Mouse (Mus musculus) midbrain, embryonic 12.5 days (tissue): ENCODE measurements around the gene Epha1. TPM values are rescaled to one million over a fixed set of nuclear protein-coding genes. Genes with fewer than 3 reads are reported as not detected.

Experiments used
- ATAC-seq: fragments of 200-750 bp; cut with Nextera tagmentation; 2 replicates; pipeline ENCODE4 v1.8.0; 2017; ENCODE audit warnings: low read depth, moderate TSS enrichment, moderate library complexity; ENCODE audit not compliant: low FRiP score
- H3K27ac ChIP-seq: fragments of 300-500 bp; sonication (generic); replicated peaks from 2 replicates; pipeline ENCODE4 v1.5.1; 2016; ENCODE audit warnings: mild to moderate bottlenecking
- H3K27me3 ChIP-seq: fragments of 300-500 bp; sonication (generic); 2 replicates; pipeline ENCODE4 v1.6.1; 2016; ENCODE audit warnings: mild to moderate bottlenecking
- H3K36me3 ChIP-seq: fragments of 300-500 bp; sonication (generic); 2 replicates; pipeline ENCODE4 v1.6.1; 2016
- H3K4me1 ChIP-seq: fragments of 300-500 bp; sonication (generic); 2 replicates; pipeline ENCODE4 v1.6.1; 2016
- H3K4me2 ChIP-seq: fragments of 300-500 bp; sonication (generic); replicated peaks from 2 replicates; pipeline ENCODE4 v1.6.1; 2016; ENCODE audit warnings: mild to moderate bottlenecking, moderate library complexity
- H3K4me3 ChIP-seq: fragments of 300-500 bp; sonication (generic); 2 replicates; pipeline ENCODE4 v1.5.1; 2016; ENCODE audit warnings: mild to moderate bottlenecking
- H3K9ac ChIP-seq: fragments of 300-500 bp; sonication (generic); replicated peaks from 2 replicates; pipeline ENCODE4 v1.6.1; 2016; ENCODE audit warnings: mild to moderate bottlenecking, moderate library complexity
- H3K9me3 ChIP-seq: fragments of 300-500 bp; sonication (generic); 2 replicates; pipeline ENCODE4 v1.6.1; 2016; ENCODE audit warnings: mild to moderate bottlenecking
- WGBS: fragments of 180-500 bp; shearing (Covaris S2); methylation state at CpG from one replicate; pipeline ENCODE4 v1.1.7; 2016; 5-methylcytosine and 5-hydroxymethylcytosine counted together
- polyA plus RNA-seq: library from polyadenylated mRNA; unstranded; fragments of >200 nt; fragmentation: Nextera tagmentation; extraction: Ambion mirVana; gene quantifications from 2 replicates; pipeline ENCODE4 v1.2.1, GENCODE M21; 2016

Epha1 gene
- polyA plus RNA-seq, 1 experiment from 2014 or later: 1.3 TPM

- WGBS: 10% methylated on average over 3 of the region's 3 CpGs
Measured at GRCm38 (mm10) chr6:42372001-42372400, 1.1 kb downstream of the Epha1 start.

GRCm38 (mm10) chr6:42370630-42371363 lies 2.3 kb downstream of the Epha1 start:
- 45% methylated on average over 4 of the region's 4 CpGs for WGBS
- H3K27ac ChIP-seq: no peak overlapping the region

More at GRCm38 (mm10) chr6:42372001-42372400, 1.1 kb downstream of the Epha1 start:
- Histone ChIP-seq H3K9me3 (no peaks in the 10 kb centered on the region), H3K27ac (no peak overlapping the region), H3K4me3 (no peak overlapping the region), H3K4me2 (no peak overlapping the region), H3K4me1 (peaks cover 21% of the 10 kb centered on the region), H3K9ac (no peak overlapping the region), H3K27me3 (peaks cover 53% of the 10 kb centered on the region), H3K36me3 (no peaks in the 10 kb centered on the region)
- no peak for ATAC-seq

GRCm38 (mm10) chr6:42369870-42370269 lies 3.2 kb downstream of the Epha1 start:
- no peak overlapping the region for H3K4me2 ChIP-seq
- peak; percentile 9; the same call in 1 of the 2 replicates for ATAC-seq
- H3K27ac ChIP-seq: no peak overlapping the region
- no peak overlapping the region for H3K4me3 ChIP-seq
- H3K4me1 ChIP-seq: peaks cover 21% of the 10 kb centered on the region
- no peaks in the 10 kb centered on the region for H3K36me3 ChIP-seq
- no peaks in the 10 kb centered on the region for H3K9me3 ChIP-seq
- H3K9ac ChIP-seq: no peak overlapping the region
- WGBS: 1% methylated on average over 3 of the region's 3 CpGs
- H3K27me3 ChIP-seq: peaks cover 31% of the 10 kb centered on the region

More at GRCm38 (mm10) chr6:42370630-42371363, 2.3 kb downstream of the Epha1 start:
- no peak overlapping the region for H3K4me3 ChIP-seq
- no peaks in the 10 kb centered on the region for H3K9me3 ChIP-seq
- no peak overlapping the region for H3K9ac ChIP-seq
- peaks cover 41% of the 10 kb centered on the region for H3K27me3 ChIP-seq
- H3K36me3 ChIP-seq: no peaks in the 10 kb centered on the region
- no peak overlapping the region for H3K4me2 ChIP-seq
- peaks cover 21% of the 10 kb centered on the region for H3K4me1 ChIP-seq
- no peak for ATAC-seq

- no peak for ATAC-seq
- H3K36me3 ChIP-seq: peaks cover 8% of the 10 kb centered on the region; the same call in 1 of the 2 replicates
Measured at GRCm38 (mm10) chr6:42365215-42365614, 7.9 kb downstream of the Epha1 start.

GRCm38 (mm10) chr6:42364607-42365006 lies 8.5 kb downstream of the Epha1 start:
- Histone ChIP-seq H3K4me2 (no peak overlapping the region), H3K27ac (no peak overlapping the region), H3K36me3 (peaks cover 14% of the 10 kb centered on the region), H3K4me3 (no peak overlapping the region), H3K9ac (no peak overlapping the region), H3K27me3 (no peaks in the 10 kb centered on the region), H3K4me1 (peaks cover 1% of the 10 kb centered on the region; the same call in 1 of the 2 replicates), H3K9me3 (no peaks in the 10 kb centered on the region)
- ATAC-seq: no peak
- 88% methylated on average over 15 of the region's 15 CpGs for WGBS

More at GRCm38 (mm10) chr6:42365215-42365614, 7.9 kb downstream of the Epha1 start:
- no peak overlapping the region for H3K9ac ChIP-seq
- H3K27me3 ChIP-seq: no peaks in the 10 kb centered on the region
- no peak overlapping the region for H3K4me3 ChIP-seq
- 89% methylated on average over 6 of the region's 6 CpGs for WGBS
- H3K4me2 ChIP-seq: no peak overlapping the region
- H3K4me1 ChIP-seq: peaks cover 6% of the 10 kb centered on the region; the same call in 1 of the 2 replicates
- H3K9me3 ChIP-seq: no peaks in the 10 kb centered on the region
- no peak overlapping the region for H3K27ac ChIP-seq

GRCm38 (mm10) chr6:42364066-42364465 lies 9.0 kb downstream of the Epha1 start:
- H3K9ac ChIP-seq: no peak overlapping the region
- no peaks in the 10 kb centered on the region for H3K4me1 ChIP-seq
- no peak overlapping the region for H3K4me2 ChIP-seq
- H3K36me3 ChIP-seq: peaks cover 20% of the 10 kb centered on the region
- 91% methylated on average over 4 of the region's 4 CpGs for WGBS
- H3K4me3 ChIP-seq: no peak overlapping the region
- H3K9me3 ChIP-seq: no peaks in the 10 kb centered on the region
- no peak overlapping the region for H3K27ac ChIP-seq
- H3K27me3 ChIP-seq: no peaks in the 10 kb centered on the region
- no peak for ATAC-seq

GRCm38 (mm10) chr6:42362974-42363373 lies 10.1 kb downstream of the Epha1 start:
- Histone ChIP-seq H3K27ac (no peak overlapping the region), H3K36me3 (peaks cover 31% of the 10 kb centered on the region), H3K9ac (no peak overlapping the region), H3K9me3 (no peaks in the 10 kb centered on the region), H3K4me2 (no peak overlapping the region), H3K4me1 (no peaks in the 10 kb centered on the region), H3K27me3 (no peaks in the 10 kb centered on the region), H3K4me3 (no peak overlapping the region)
- ATAC-seq: no peak
- 63% methylated on average over 3 of the region's 3 CpGs for WGBS

GRCm38 (mm10) chr6:42362497-42362896 lies 10.6 kb downstream of the Epha1 start:
- no peak for ATAC-seq
- H3K4me1 ChIP-seq: no peaks in the 10 kb centered on the region
- H3K4me2 ChIP-seq: no peak overlapping the region
- H3K36me3 ChIP-seq: peaks cover 35% of the 10 kb centered on the region
- no peaks in the 10 kb centered on the region for H3K9me3 ChIP-seq
- H3K27ac ChIP-seq: no peak overlapping the region
- no peak overlapping the region for H3K4me3 ChIP-seq
- 55% methylated on average over 1 of the region's 1 CpGs for WGBS
- H3K9ac ChIP-seq: no peak overlapping the region
- no peaks in the 10 kb centered on the region for H3K27me3 ChIP-seq

GRCm38 (mm10) chr6:42362074-42362473 lies 11.0 kb downstream of the Epha1 start:
- WGBS: 78% methylated on average over 1 of the region's 1 CpGs

GRCm38 (mm10) chr6:42361041-42361895 lies 11.8 kb downstream of the Epha1 start:
- 93% methylated on average over 13 of the region's 13 CpGs for WGBS
- H3K36me3 ChIP-seq: peaks cover 48% of the 10 kb centered on the region
- no peaks in the 10 kb centered on the region for H3K9me3 ChIP-seq

More at GRCm38 (mm10) chr6:42362074-42362473, 11.0 kb downstream of the Epha1 start:
- Histone ChIP-seq H3K4me2 (no peak overlapping the region), H3K4me3 (no peak overlapping the region), H3K36me3 (peaks cover 40% of the 10 kb centered on the region), H3K9me3 (no peaks in the 10 kb centered on the region), H3K9ac (no peak overlapping the region), H3K4me1 (no peaks in the 10 kb centered on the region), H3K27me3 (no peaks in the 10 kb centered on the region), H3K27ac (no peak overlapping the region)
- no peak for ATAC-seq

GRCm38 (mm10) chr6:42360231-42360840 lies 12.7 kb downstream of the Epha1 start:
- no peak for ATAC-seq
- Histone ChIP-seq H3K4me3 (no peak overlapping the region), H3K36me3 (peaks cover 57% of the 10 kb centered on the region), H3K9me3 (no peaks in the 10 kb centered on the region), H3K27me3 (no peaks in the 10 kb centered on the region), H3K4me2 (no peak overlapping the region), H3K27ac (no peak overlapping the region), H3K9ac (no peak overlapping the region), H3K4me1 (no peaks in the 10 kb centered on the region)
- WGBS: 89% methylated on average over 6 of the region's 6 CpGs

More at GRCm38 (mm10) chr6:42361041-42361895, 11.8 kb downstream of the Epha1 start:
- no peak overlapping the region for H3K4me2 ChIP-seq
- H3K27ac ChIP-seq: no peak overlapping the region
- ATAC-seq: no peak
- no peaks in the 10 kb centered on the region for H3K4me1 ChIP-seq
- no peaks in the 10 kb centered on the region for H3K27me3 ChIP-seq
- no peak overlapping the region for H3K9ac ChIP-seq
- no peak overlapping the region for H3K4me3 ChIP-seq
